Mouse (Mus musculus): ENCODE results near the gene Elovl7. TPM values are rescaled to one million over a fixed set of nuclear protein-coding genes. Genes with fewer than 3 reads are reported as not detected.

The Elovl7 gene
- polyA plus RNA-seq, 1 experiment: 4.3 TPM

DNA sequence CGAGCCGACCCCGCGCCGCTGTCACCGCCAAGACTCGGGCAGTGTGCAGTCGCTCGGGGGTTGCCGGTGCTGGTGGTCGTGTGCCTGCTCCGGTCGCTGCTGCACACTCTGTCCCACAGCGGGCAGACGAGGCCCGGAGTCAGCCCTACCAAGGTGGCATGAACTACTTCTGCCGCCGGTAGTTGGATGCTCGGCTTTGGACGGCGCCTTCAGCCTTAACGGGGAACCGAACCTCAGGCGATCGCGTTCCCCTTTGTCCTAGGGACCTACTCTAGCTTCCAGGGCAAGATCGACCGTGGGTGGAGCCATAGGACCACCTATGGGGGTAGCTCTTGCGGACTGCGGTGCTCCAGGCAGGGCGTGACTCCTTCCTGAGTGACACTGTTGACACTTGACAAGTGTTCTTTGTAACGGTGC is 102.3 kb downstream of the Elovl7 start:
- 0% methylated on average over 32 of the region's 32 CpGs for WGBS
- TF ChIP-seq POLR2A (IDR thresholded peaks at IDR 0.05; ENCODE audit: borderline replicate concordance, control insufficient read depth, low read depth, low read length) (peak; percentile 28; the same call in 1 of the 2 replicates), CTCF (IDR thresholded peaks at IDR 0.05; ENCODE audit: control insufficient read depth, insufficient read depth, low read length) (no peak)
- Histone ChIP-seq H3K4me3 (replicated peaks; ENCODE audit: control insufficient read depth, low read depth, low read length) (peak overlapping the region; percentile 87), H3K4me1 (ENCODE audit: control insufficient read depth, insufficient read depth, low read length) (peaks cover 4% of the 10 kb centered on the region), H3K27ac (ENCODE audit: control insufficient read depth, insufficient read depth, low read depth, low read length, poor library complexity) (peak overlapping the region; percentile 98)

GRCm38 (mm10) chr13:108317414-108317813 is 103.2 kb downstream of the Elovl7 start:
- WGBS: 85% methylated on average over 2 of the region's 2 CpGs
- no peak for TF ChIP-seq POLR2A (IDR thresholded peaks at IDR 0.05; ENCODE audit: borderline replicate concordance, control insufficient read depth, low read depth, low read length)
- no peak for TF ChIP-seq CTCF (IDR thresholded peaks at IDR 0.05; ENCODE audit: control insufficient read depth, insufficient read depth, low read length)
- Histone ChIP-seq H3K27ac (ENCODE audit: control insufficient read depth, insufficient read depth, low read depth, low read length, poor library complexity) (no peak overlapping the region), H3K4me3 (replicated peaks; ENCODE audit: control insufficient read depth, low read depth, low read length) (peak overlapping the region; percentile 52), H3K4me1 (ENCODE audit: control insufficient read depth, insufficient read depth, low read length) (peaks cover 4% of the 10 kb centered on the region)

DNA sequence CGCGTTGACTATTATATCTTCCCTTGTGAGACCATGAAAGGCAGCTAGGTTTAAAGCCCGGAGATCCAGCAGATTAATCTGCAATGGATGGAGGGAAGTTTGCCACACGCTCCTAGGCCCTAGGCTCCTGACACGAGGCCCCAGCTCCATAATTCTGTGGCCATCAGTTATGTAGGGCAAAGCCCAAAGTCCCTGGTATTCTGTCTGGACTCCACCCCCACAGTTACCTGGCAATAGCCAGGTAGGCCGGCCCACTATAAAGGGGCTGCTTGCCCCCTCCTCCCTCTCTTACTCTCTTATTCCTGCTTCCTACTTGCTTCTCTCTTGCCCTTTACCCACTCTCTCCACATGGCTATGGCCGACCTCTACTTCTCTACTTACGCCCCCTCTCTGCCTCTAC is 104.8 kb downstream of the Elovl7 start:
- Histone ChIP-seq H3K27ac (ENCODE audit: control insufficient read depth, insufficient read depth, low read depth, low read length, poor library complexity) (no peak overlapping the region), H3K4me3 (replicated peaks; ENCODE audit: control insufficient read depth, low read depth, low read length) (no peak overlapping the region), H3K4me1 (ENCODE audit: control insufficient read depth, insufficient read depth, low read length) (peaks cover 5% of the 10 kb centered on the region)
- 95% methylated on average over 8 of the region's 8 CpGs for whole genome bisulfite sequencing
- TF ChIP-seq POLR2A (IDR thresholded peaks at IDR 0.05; ENCODE audit: borderline replicate concordance, control insufficient read depth, low read depth, low read length) (no peak), CTCF (IDR thresholded peaks at IDR 0.05; ENCODE audit: control insufficient read depth, insufficient read depth, low read length) (no peak)

DNA sequence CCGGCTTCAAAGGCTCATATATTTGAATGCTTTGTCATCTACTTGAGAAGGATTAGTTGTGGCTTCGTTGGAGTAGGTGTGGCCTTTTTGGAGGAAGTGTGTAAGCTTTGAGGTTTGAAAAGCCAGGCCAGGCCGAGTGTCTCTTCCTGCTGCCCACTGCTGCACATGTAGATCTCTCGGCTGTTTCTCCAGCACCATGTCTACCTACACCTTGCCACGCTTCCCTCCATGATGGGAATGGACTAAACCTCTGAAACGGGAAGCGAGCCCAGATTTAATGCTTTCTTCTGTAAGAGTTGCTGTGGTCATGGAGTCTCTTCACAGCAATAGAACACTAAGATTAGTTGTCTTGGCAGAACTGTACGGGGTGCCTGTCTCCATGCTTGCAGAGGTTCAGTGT is 106.0 kb downstream of the Elovl7 start:
- Histone ChIP-seq H3K4me3 (replicated peaks; ENCODE audit: control insufficient read depth, low read depth, low read length) (no peak overlapping the region), H3K4me1 (ENCODE audit: control insufficient read depth, insufficient read depth, low read length) (peaks cover 5% of the 10 kb centered on the region), H3K27ac (ENCODE audit: control insufficient read depth, insufficient read depth, low read depth, low read length, poor library complexity) (no peak overlapping the region)
- TF ChIP-seq CTCF (IDR thresholded peaks at IDR 0.05; ENCODE audit: control insufficient read depth, insufficient read depth, low read length) (no peak), POLR2A (IDR thresholded peaks at IDR 0.05; ENCODE audit: borderline replicate concordance, control insufficient read depth, low read depth, low read length) (no peak)
- WGBS: 58% methylated on average over 8 of the region's 8 CpGs

GRCm38 (mm10) chr13:108322466-108322865 is 108.3 kb downstream of the Elovl7 start:
- no peak overlapping the region for H3K4me3 ChIP-seq (replicated peaks; ENCODE audit: control insufficient read depth, low read depth, low read length)
- TF ChIP-seq POLR2A (IDR thresholded peaks at IDR 0.05; ENCODE audit: borderline replicate concordance, control insufficient read depth, low read depth, low read length): no peak
- TF ChIP-seq CTCF (IDR thresholded peaks at IDR 0.05; ENCODE audit: control insufficient read depth, insufficient read depth, low read length): no peak
- H3K27ac ChIP-seq (ENCODE audit: control insufficient read depth, insufficient read depth, low read depth, low read length, poor library complexity): no peak overlapping the region
- WGBS: 96% methylated on average over 2 of the region's 2 CpGs
- peaks cover 4% of the 10 kb centered on the region for H3K4me1 ChIP-seq (ENCODE audit: control insufficient read depth, insufficient read depth, low read length)

GRCm38 (mm10) chr13:108323317-108323716 is 109.1 kb downstream of the Elovl7 start:
- TF ChIP-seq CTCF (IDR thresholded peaks at IDR 0.05; ENCODE audit: control insufficient read depth, insufficient read depth, low read length) (no peak), POLR2A (IDR thresholded peaks at IDR 0.05; ENCODE audit: borderline replicate concordance, control insufficient read depth, low read depth, low read length) (no peak)
- Histone ChIP-seq H3K27ac (ENCODE audit: control insufficient read depth, insufficient read depth, low read depth, low read length, poor library complexity) (no peak overlapping the region; the same call in 1 of the 2 replicates), H3K4me1 (ENCODE audit: control insufficient read depth, insufficient read depth, low read length) (peaks cover 3% of the 10 kb centered on the region), H3K4me3 (replicated peaks; ENCODE audit: control insufficient read depth, low read depth, low read length) (no peak overlapping the region)
- WGBS: 52% methylated on average over 2 of the region's 2 CpGs

DNA sequence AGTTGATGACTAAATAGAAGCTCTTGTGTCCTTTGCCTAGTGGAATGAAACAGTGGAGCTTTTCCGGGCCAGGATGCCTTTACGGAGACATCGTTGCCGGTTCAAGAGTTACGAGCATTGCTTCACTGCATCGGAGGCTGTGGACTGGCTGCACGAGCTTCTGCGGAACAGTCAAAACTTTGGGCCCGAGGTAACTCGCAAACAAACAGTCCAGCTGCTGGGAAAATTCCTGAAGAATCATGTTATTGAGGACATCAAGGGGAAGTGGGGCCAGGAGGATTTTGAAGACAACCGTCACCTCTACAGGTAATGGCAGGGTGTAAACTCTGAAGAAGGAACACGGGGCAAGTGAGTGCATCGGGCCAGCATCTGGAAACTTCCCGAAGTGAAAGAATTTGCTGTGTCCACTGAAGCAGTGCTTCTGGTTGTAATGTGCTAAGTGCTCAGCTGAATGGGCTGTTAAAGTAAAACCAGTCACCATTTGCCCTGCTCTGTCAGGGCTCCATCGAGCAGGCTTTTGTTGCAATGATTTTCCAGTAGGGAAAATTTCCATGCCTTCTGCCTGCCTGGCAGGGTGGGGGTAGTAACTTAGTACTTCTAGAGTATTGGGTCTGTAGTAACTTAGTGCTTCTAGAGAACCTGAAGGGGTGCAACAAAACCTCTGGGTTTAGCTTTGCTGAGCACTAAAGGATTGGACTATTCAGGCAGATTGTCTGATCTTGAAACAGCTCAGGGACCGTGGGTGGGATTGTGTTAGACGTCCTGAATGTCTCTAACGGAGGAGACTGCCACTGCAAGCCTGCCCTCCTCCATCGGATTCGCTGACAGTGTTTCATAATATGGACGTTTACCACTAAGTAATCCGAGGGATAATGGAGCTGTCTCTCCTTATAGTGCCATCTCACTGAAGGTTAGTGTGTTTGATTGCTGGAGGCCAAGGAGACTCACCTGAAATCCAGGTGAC is 109.9 kb downstream of the Elovl7 start:
- 91% methylated on average over 22 of the region's 22 CpGs for WGBS
- TF ChIP-seq POLR2A (IDR thresholded peaks at IDR 0.05; ENCODE audit: borderline replicate concordance, control insufficient read depth, low read depth, low read length) (no peak), CTCF (IDR thresholded peaks at IDR 0.05; ENCODE audit: control insufficient read depth, insufficient read depth, low read length) (no peak)
- Histone ChIP-seq H3K27ac (ENCODE audit: control insufficient read depth, insufficient read depth, low read depth, low read length, poor library complexity) (no peak overlapping the region), H3K4me1 (ENCODE audit: control insufficient read depth, insufficient read depth, low read length) (peaks cover 1% of the 10 kb centered on the region), H3K4me3 (replicated peaks; ENCODE audit: control insufficient read depth, low read depth, low read length) (no peak overlapping the region)

DNA sequence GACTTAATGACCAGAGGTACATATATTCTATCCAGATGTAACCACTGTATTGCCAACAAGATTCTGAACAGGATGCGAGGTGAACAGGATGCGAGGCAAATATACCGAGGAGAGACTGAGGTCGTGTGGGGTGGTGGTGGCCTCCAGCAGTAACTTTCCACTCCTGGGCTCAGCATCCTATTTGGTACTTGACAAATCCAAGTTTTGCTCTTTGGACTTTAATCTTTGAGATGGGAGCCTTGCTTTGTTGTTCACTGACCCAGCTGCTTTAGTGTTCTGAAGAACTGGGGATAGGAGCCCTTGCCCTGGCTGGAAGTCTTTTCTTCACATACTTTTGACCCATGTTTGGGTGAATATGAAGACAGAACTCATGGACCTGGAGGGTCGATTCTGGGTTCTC is 111.7 kb downstream of the Elovl7 start:
- Histone ChIP-seq H3K4me3 (replicated peaks; ENCODE audit: control insufficient read depth, low read depth, low read length) (no peak overlapping the region), H3K4me1 (ENCODE audit: control insufficient read depth, insufficient read depth, low read length) (peaks cover 1% of the 10 kb centered on the region), H3K27ac (ENCODE audit: control insufficient read depth, insufficient read depth, low read depth, low read length, poor library complexity) (no peak overlapping the region)
- TF ChIP-seq POLR2A (IDR thresholded peaks at IDR 0.05; ENCODE audit: borderline replicate concordance, control insufficient read depth, low read depth, low read length) (no peak), CTCF (IDR thresholded peaks at IDR 0.05; ENCODE audit: control insufficient read depth, insufficient read depth, low read length) (no peak)
- WGBS: 89% methylated on average over 5 of the region's 5 CpGs
